Mouse (Mus musculus) testis, adult 2 months (tissue): Measurements from ENCODE around the gene Mmp17. TPM values are rescaled to one million over a fixed set of nuclear protein-coding genes. Genes with fewer than 3 reads are reported as not detected.

ENCODE experiments used
- H3K27ac ChIP-seq: fragments of 200-500 bp; 2 replicates; pipeline ENCODE4 v1.5.1; 2012; ENCODE audit warnings: low read depth, low read length; ENCODE audit not compliant: control insufficient read depth, insufficient read depth
- H3K27me3 ChIP-seq: fragments of 200-500 bp; 2 replicates; pipeline ENCODE4 v1.6.1; 2012; ENCODE audit warnings: mild to moderate bottlenecking, low read length, moderate library complexity; ENCODE audit not compliant: control insufficient read depth, insufficient read depth
- H3K36me3 ChIP-seq: fragments of 200-500 bp; 2 replicates; pipeline ENCODE4 v1.6.1; 2012; ENCODE audit warnings: mild to moderate bottlenecking, low read length; ENCODE audit not compliant: control insufficient read depth, insufficient read depth
- H3K4me1 ChIP-seq: fragments of 200-500 bp; 2 replicates; pipeline ENCODE4 v1.6.1; 2012; ENCODE audit warnings: low read length; ENCODE audit not compliant: control insufficient read depth, insufficient read depth
- H3K4me3 ChIP-seq: fragments of 200-500 bp; 2 replicates; pipeline ENCODE4 v1.5.1; 2012; ENCODE audit warnings: low read depth, mild to moderate bottlenecking, low read length, moderate library complexity, mixed read lengths; ENCODE audit not compliant: control insufficient read depth
- CTCF ChIP-seq: fragments of 200-500 bp; IDR thresholded peaks from 2 replicates; pipeline ENCODE4 v1.5.1; 2012; ENCODE audit warnings: low read depth, mild to moderate bottlenecking, inconsistent platforms, low read length, moderate library complexity; ENCODE audit not compliant: control insufficient read depth, insufficient read depth, insufficient replicate concordance
- POLR2A ChIP-seq: fragments of 200-500 bp; IDR thresholded peaks from 2 replicates; pipeline ENCODE4 v1.6.1; 2012; ENCODE audit warnings: low read depth, mild to moderate bottlenecking, inconsistent platforms, low read length, moderate library complexity; ENCODE audit not compliant: control insufficient read depth
- polyA plus RNA-seq: library from polyadenylated mRNA; depleted of rRNA; stranded (reverse); fragments of >200 nt; gene quantifications from 2 replicates; pipeline ENCODE4 v1.2.3, GENCODE M21; 2012; rRNA removed

The Mmp17 gene
- polyA plus RNA-seq, result 0.93 and 1.2 TPM in 2 replicates

- TF ChIP-seq POLR2A, result no peak
- TF ChIP-seq CTCF, result peak; percentile 59
- Histone ChIP-seq H3K27me3 (no peaks in the 10 kb centered on the region), H3K4me1 (peaks cover 13% of the 10 kb centered on the region), H3K4me3 (peak within 1 kb of the TSS; percentile 70), H3K27ac (no peak within 1 kb of the TSS), H3K36me3 (no peaks in the 10 kb centered on the region)
Observed at GRCm38 (mm10) chr5:129583761-129584582, at the start of gene Mmp17. Gene Mmp17 (plus strand): TSS chr5:129584169.

GRCm38 (mm10) chr5:129534500-129534899 is 49.5 kb upstream of the Mmp17 start:
- TF ChIP-seq POLR2A (no peak), CTCF (no peak)
- no peak overlapping the region for H3K4me3 ChIP-seq
- H3K36me3 ChIP-seq, result no peaks in the 10 kb centered on the region
- no peak overlapping the region for H3K27ac ChIP-seq
- no peaks in the 10 kb centered on the region for H3K27me3 ChIP-seq
- no peaks in the 10 kb centered on the region for H3K4me1 ChIP-seq

GRCm38 (mm10) chr5:129535021-129535420 is 48.9 kb upstream of the Mmp17 start:
- Histone ChIP-seq H3K4me3 (no peak overlapping the region), H3K36me3 (no peaks in the 10 kb centered on the region), H3K27ac (no peak overlapping the region), H3K4me1 (no peaks in the 10 kb centered on the region), H3K27me3 (no peaks in the 10 kb centered on the region)
- TF ChIP-seq CTCF (no peak), POLR2A (no peak)

- Histone ChIP-seq H3K27me3 (no peaks in the 10 kb centered on the region), H3K4me3 (no peak overlapping the region), H3K27ac (no peak overlapping the region), H3K36me3 (no peaks in the 10 kb centered on the region), H3K4me1 (no peaks in the 10 kb centered on the region)
- no peak for TF ChIP-seq CTCF
- TF ChIP-seq POLR2A, result no peak
Observed at GRCm38 (mm10) chr5:129535431-129535830, 48.5 kb upstream of the Mmp17 start.

- Histone ChIP-seq H3K27me3 (no peaks in the 10 kb centered on the region), H3K4me3 (no peak overlapping the region), H3K36me3 (no peaks in the 10 kb centered on the region; the same call in 1 of the 2 replicates), H3K4me1 (no peaks in the 10 kb centered on the region), H3K27ac (no peak overlapping the region)
- no peak for TF ChIP-seq POLR2A
- TF ChIP-seq CTCF, result no peak
Observed at GRCm38 (mm10) chr5:129538826-129539225, 45.1 kb upstream of the Mmp17 start.

GRCm38 (mm10) chr5:129542236-129542635 is 41.7 kb upstream of the Mmp17 start:
- TF ChIP-seq POLR2A, result no peak
- TF ChIP-seq CTCF, result peak; percentile 18; the same call in 1 of the 2 replicates
- no peaks in the 10 kb centered on the region for H3K4me1 ChIP-seq
- no peaks in the 10 kb centered on the region for H3K27me3 ChIP-seq
- peaks cover 1% of the 10 kb centered on the region; the same call in 1 of the 2 replicates for H3K36me3 ChIP-seq
- H3K27ac ChIP-seq, result no peak overlapping the region
- H3K4me3 ChIP-seq, result no peak overlapping the region

GRCm38 (mm10) chr5:129545787-129546186 is 38.2 kb upstream of the Mmp17 start:
- no peak overlapping the region for H3K27ac ChIP-seq
- H3K4me3 ChIP-seq, result no peak overlapping the region
- H3K4me1 ChIP-seq, result no peaks in the 10 kb centered on the region
- peaks cover 9% of the 10 kb centered on the region for H3K36me3 ChIP-seq
- H3K27me3 ChIP-seq, result no peaks in the 10 kb centered on the region
- no peak for TF ChIP-seq CTCF
- TF ChIP-seq POLR2A, result no peak
